Mouse (Mus musculus) intestine, embryonic 16.5 days (tissue): ENCODE measurements at regions not wholly inside any gene's neighbourhood (a gene's known extent, or its start where the extent isn't known, plus 50 kb on each side); places are given as distances from the start of the nearest gene placed in this dataset.
"Not testable (repeated sequence)": the region's sequence is repeated elsewhere in the genome, so short reads cannot be mapped to it uniquely, and the experiment has no call there.

Experiments
- ATAC-seq: fragments of 200-750 bp; cut with Nextera tagmentation; 2 replicates; pipeline ENCODE4 v1.8.0; 2017; ENCODE audit warnings: moderate TSS enrichment, moderate library complexity
- H3K27ac ChIP-seq: fragments of 300-500 bp; sonication (generic); 2 replicates; pipeline ENCODE4 v1.5.1; 2014; ENCODE audit warnings: mild to moderate bottlenecking, low read length
- H3K27me3 ChIP-seq: fragments of 300-500 bp; sonication (generic); replicated peaks from 2 replicates; pipeline ENCODE4 v1.6.1; 2014; ENCODE audit warnings: low read length, control low read depth, mixed read lengths; ENCODE audit not compliant: control insufficient read depth, insufficient read depth
- H3K36me3 ChIP-seq: fragments of 300-500 bp; sonication (generic); 2 replicates; pipeline ENCODE4 v1.6.1; 2014; ENCODE audit warnings: low read length, control low read depth; ENCODE audit not compliant: control insufficient read depth, insufficient read depth
- H3K4me1 ChIP-seq: fragments of 300-500 bp; sonication (generic); 2 replicates; pipeline ENCODE4 v1.6.1; 2014; ENCODE audit warnings: low read length, control low read depth, mixed read lengths; ENCODE audit not compliant: control insufficient read depth, insufficient read depth
- H3K4me2 ChIP-seq: fragments of 300-500 bp; sonication (generic); 2 replicates; pipeline ENCODE4 v1.6.1; 2014; ENCODE audit warnings: low read depth, low read length, control low read depth
- H3K4me3 ChIP-seq: fragments of 300-500 bp; sonication (generic); 2 replicates; pipeline ENCODE4 v1.5.1; 2014; ENCODE audit warnings: mild to moderate bottlenecking, low read length
- H3K9ac ChIP-seq: fragments of 300-500 bp; sonication (generic); 2 replicates; pipeline ENCODE4 v1.6.1; 2014; ENCODE audit warnings: low read depth, low read length
- H3K9me3 ChIP-seq: fragments of 300-500 bp; sonication (generic); 2 replicates; pipeline ENCODE4 v1.6.1; 2016; ENCODE audit warnings: low read length, control low read depth; ENCODE audit not compliant: control insufficient read depth
- WGBS: fragments of 180-500 bp; shearing (Covaris S2); extraction: QIAGEN DNeasy Blood & Tissue Kit; methylation state at CpG from one replicate; pipeline ENCODE4 v1.1.7; 2014; 5-methylcytosine and 5-hydroxymethylcytosine counted together

- WGBS = 2% methylated on average over 42 of the region's 49 CpGs
- H3K9ac ChIP-seq = 0 out of 2 replicates have a peak overlapping the region, but pooled peaks have one; percentile 37
- peak overlapping the region; percentile 38 for H3K4me2 ChIP-seq
- not testable (repeated sequence) for H3K4me1 ChIP-seq, H3K27ac ChIP-seq, H3K36me3 ChIP-seq, H3K9me3 ChIP-seq, H3K27me3 ChIP-seq
- H3K4me3 ChIP-seq = peak overlapping the region; percentile 33
- ATAC-seq = peak; percentile 98
These were observed 94.3 kb upstream of the Zfp986 start for GRCm38 (mm10) chr4:145774241-145774761.

- ATAC-seq, H3K9me3 ChIP-seq, H3K4me2 ChIP-seq, H3K27ac ChIP-seq, H3K9ac ChIP-seq, H3K4me3 ChIP-seq, H3K36me3 ChIP-seq, H3K27me3 ChIP-seq, H3K4me1 ChIP-seq: not testable (repeated sequence)
- 0% methylated on average over 1 of the region's 6 CpGs for WGBS
These were observed 93.7 kb upstream of the Zfp986 start for GRCm38 (mm10) chr4:145774884-145775283.

GRCm38 (mm10) chr4:145776531-145776930 is 92.1 kb upstream of the Zfp986 start:
- H3K36me3 ChIP-seq, ATAC-seq, H3K4me1 ChIP-seq, H3K4me3 ChIP-seq, H3K4me2 ChIP-seq, H3K9ac ChIP-seq, H3K9me3 ChIP-seq, H3K27me3 ChIP-seq, H3K27ac ChIP-seq: not testable (repeated sequence)

- H3K4me3 ChIP-seq, H3K27me3 ChIP-seq, H3K27ac ChIP-seq, H3K9me3 ChIP-seq, H3K36me3 ChIP-seq, H3K9ac ChIP-seq, H3K4me2 ChIP-seq, H3K4me1 ChIP-seq: not testable (repeated sequence)
- WGBS = no CpG with 5 or more reads among the region's 14 CpGs
- ATAC-seq = peak; percentile 48; the same call in 1 of the 2 replicates
These were observed 87.2 kb upstream of the Zfp986 start for GRCm38 (mm10) chr4:145781281-145781896.

GRCm38 (mm10) chr4:145814674-145815073 is 53.9 kb upstream of the Zfp986 start:
- not testable (repeated sequence) for H3K9me3 ChIP-seq, H3K4me3 ChIP-seq, H3K27ac ChIP-seq, H3K4me1 ChIP-seq, H3K36me3 ChIP-seq, H3K9ac ChIP-seq, H3K4me2 ChIP-seq, ATAC-seq, H3K27me3 ChIP-seq
- no CpG with 5 or more reads among the region's 4 CpGs for WGBS
